Mouse (Mus musculus) stomach, postnatal 0 days (tissue): ENCODE measurements around the gene Zfp644.

ENCODE experiments used
- CTCF ChIP-seq: IDR thresholded peaks from 2 replicates; pipeline ENCODE4 v1.5.1; 2016; ENCODE audit warnings: antibody characterized with exemption, low read depth, mild to moderate bottlenecking, moderate library complexity
- EP300 ChIP-seq: optimal IDR thresholded peaks from 2 replicates; pipeline ENCODE3; 2016; ENCODE audit warnings: antibody characterized with exemption

- TF ChIP-seq CTCF: no peak
- no peak for TF ChIP-seq EP300
Measured at GRCm38 (mm10) chr5:106652790-106653328, 44.2 kb downstream of the Zfp644 start.
